Mouse (Mus musculus) CH12.LX (cell line): Measurements from ENCODE around the gene Batf. TPM values are rescaled to one million over a fixed set of nuclear protein-coding genes. Genes with fewer than 3 reads are reported as not detected.

ENCODE experiments used
- DNase-seq: peaks from one replicate; pipeline ENCODE4 v3.0.0-alpha.2; 2013; ENCODE audit errors: extremely low read depth
- H3K27ac ChIP-seq: 2 replicates; pipeline ENCODE4 v1.5.1; 2012; ENCODE audit warnings: low read depth, mild to moderate bottlenecking, control low read depth, moderate library complexity; ENCODE audit not compliant: insufficient read depth
- H3K27me3 ChIP-seq: replicated peaks from 2 replicates; pipeline ENCODE3; 2012; ENCODE audit warnings: inconsistent platforms
- H3K36me3 ChIP-seq, 2 experiments: replicated peaks in 1 of 2; 2 replicates each; pipeline versions ENCODE3 to v1.6.1; 2012; ENCODE audit warnings: inconsistent platforms in 1 of 2, low read length in 1 of 2, mild to moderate bottlenecking in 1 of 2, mixed read lengths in 1 of 2, moderate library complexity in 1 of 2; ENCODE audit not compliant: control insufficient read depth in 1 of 2, insufficient read depth in 1 of 2
- H3K4me1 ChIP-seq, 2 experiments: 2 replicates each; pipeline ENCODE4 v1.6.1; 2012; ENCODE audit warnings: inconsistent platforms in 1 of 2, moderate library complexity in 1 of 2; ENCODE audit not compliant: insufficient read depth in 2 of 2, control insufficient read depth in 1 of 2
- H3K4me2 ChIP-seq: 2 replicates; pipeline ENCODE4 v1.6.1; 2012; ENCODE audit warnings: low read depth, mild to moderate bottlenecking, control low read depth; ENCODE audit not compliant: poor library complexity, insufficient read depth, severe bottlenecking
- H3K4me3 ChIP-seq, 3 experiments: fragments of 150-350 bp in 1 of 3; sonication (generic) in 1 of 3; replicated peaks in 1 of 3; 2 replicates each; pipeline versions ENCODE3 to v1.5.1; 2011 to 2012; ENCODE audit warnings: low read depth in 2 of 3, low read length in 2 of 3, mild to moderate bottlenecking in 2 of 3, moderate library complexity in 2 of 3, control low read depth in 1 of 3, improper control_type of control experiment in 1 of 3, inconsistent platforms in 1 of 3, mixed read lengths in 1 of 3; ENCODE audit not compliant: poor library complexity in 1 of 3
- H3K79me2 ChIP-seq: replicated peaks from 2 replicates; pipeline ENCODE4 v1.6.1; 2012; ENCODE audit warnings: mild to moderate bottlenecking, moderate library complexity; ENCODE audit not compliant: control insufficient read depth, poor library complexity, insufficient read depth, severe bottlenecking; ENCODE audit errors: extremely low read depth
- H3K9ac ChIP-seq: 2 replicates; pipeline ENCODE4 v1.6.1; 2012; ENCODE audit warnings: low read depth, mild to moderate bottlenecking, control low read depth, moderate library complexity; ENCODE audit not compliant: insufficient read depth
- H3K9me3 ChIP-seq: replicated peaks from 2 replicates; pipeline ENCODE3; 2012; ENCODE audit warnings: low read length, inconsistent platforms, mixed read lengths
- BHLHE40 ChIP-seq: IDR thresholded peaks from 2 replicates; pipeline ENCODE4 v1.6.1; 2011; ENCODE audit warnings: mild to moderate bottlenecking, low read depth, low read length, improper control_type of control experiment
- CHD1 ChIP-seq: IDR thresholded peaks from 2 replicates; pipeline ENCODE4 v1.6.1; 2012; ENCODE audit warnings: low read depth, low read length, improper control_type of control experiment, inconsistent platforms
- CHD2 ChIP-seq: IDR thresholded peaks from 2 replicates; pipeline ENCODE4 v1.6.1; 2011; ENCODE audit warnings: low read length, improper control_type of control experiment
- CTCF ChIP-seq, 2 experiments: IDR thresholded peaks in 1 of 2; conservative IDR thresholded peaks in 1 of 2; 2 replicates each; pipeline ENCODE4 v1.5.1; 2011 to 2012; ENCODE audit warnings: low read depth in 2 of 2, low read length in 2 of 2, improper control_type of control experiment in 1 of 2, inconsistent platforms in 1 of 2, mild to moderate bottlenecking in 1 of 2, moderate library complexity in 1 of 2
- E2F4 ChIP-seq: IDR thresholded peaks from 2 replicates; pipeline ENCODE4 v1.6.1; 2011; ENCODE audit warnings: low read depth, low read length, improper control_type of control experiment; ENCODE audit not compliant: insufficient replicate concordance
- ELF1 ChIP-seq: IDR thresholded peaks from 2 replicates; pipeline ENCODE4 v1.6.1; 2014; ENCODE audit warnings: low read depth, mild to moderate bottlenecking, inconsistent platforms, low read length, improper control_type of control experiment
- EP300 ChIP-seq: IDR thresholded peaks from 2 replicates; pipeline ENCODE4 v1.6.1; 2011; ENCODE audit warnings: low read length, improper control_type of control experiment
- ETS1 ChIP-seq: conservative IDR thresholded peaks from 2 replicates; pipeline ENCODE4 v1.6.1; 2012; ENCODE audit warnings: low read depth, mild to moderate bottlenecking, inconsistent platforms, low read length, improper control_type of control experiment, moderate library complexity
- GABPA ChIP-seq: IDR thresholded peaks from 2 replicates; pipeline ENCODE4 v1.6.1; 2012; ENCODE audit warnings: low read depth, low read length, improper control_type of control experiment, inconsistent platforms; ENCODE audit not compliant: insufficient replicate concordance
- HCFC1 ChIP-seq: IDR thresholded peaks from 2 replicates; pipeline ENCODE4 v1.6.1; 2012; ENCODE audit warnings: low read depth, mild to moderate bottlenecking, inconsistent platforms, low read length, improper control_type of control experiment
- IRF4 ChIP-seq: IDR thresholded peaks from 2 replicates; pipeline ENCODE4 v1.6.1; 2014; ENCODE audit warnings: low read depth, mild to moderate bottlenecking, inconsistent platforms, low read length, improper control_type of control experiment
- JUN ChIP-seq: IDR thresholded peaks from 2 replicates; pipeline ENCODE4 v1.6.1; 2011; ENCODE audit warnings: low read depth, mild to moderate bottlenecking, low read length, improper control_type of control experiment, moderate library complexity; ENCODE audit not compliant: insufficient read depth
- JUND ChIP-seq: conservative IDR thresholded peaks from 2 replicates; pipeline ENCODE4 v1.6.1; 2011; ENCODE audit warnings: low read depth, low read length, improper control_type of control experiment
- KAT2A ChIP-seq: IDR thresholded peaks from 2 replicates; pipeline ENCODE4 v1.6.1; 2012; ENCODE audit warnings: low read length, improper control_type of control experiment, inconsistent platforms; ENCODE audit not compliant: insufficient replicate concordance
- MAFK ChIP-seq: IDR thresholded peaks from 2 replicates; pipeline ENCODE4 v1.6.1; 2011; ENCODE audit warnings: low read length, improper control_type of control experiment; ENCODE audit not compliant: insufficient replicate concordance
- MAX ChIP-seq: IDR thresholded peaks from 2 replicates; pipeline ENCODE4 v1.6.1; 2011; ENCODE audit warnings: low read length, improper control_type of control experiment
- MAZ ChIP-seq: IDR thresholded peaks from 2 replicates; pipeline ENCODE4 v1.6.1; 2012; ENCODE audit warnings: low read depth, mild to moderate bottlenecking, inconsistent platforms, low read length, improper control_type of control experiment, moderate library complexity
- MEF2A ChIP-seq: IDR thresholded peaks from 2 replicates; pipeline ENCODE4 v1.6.1; 2014; ENCODE audit warnings: low read depth, mild to moderate bottlenecking, inconsistent platforms, low read length, improper control_type of control experiment, borderline replicate concordance
- MXI1 ChIP-seq: IDR thresholded peaks from 2 replicates; pipeline ENCODE4 v1.6.1; 2011; ENCODE audit warnings: mild to moderate bottlenecking, low read depth, low read length, improper control_type of control experiment
- MYC ChIP-seq: IDR thresholded peaks from 2 replicates; pipeline ENCODE4 v1.6.1; 2011; ENCODE audit warnings: low read depth, mild to moderate bottlenecking, improper control_type of control experiment, low read length
- NELFE ChIP-seq: IDR thresholded peaks from 2 replicates; pipeline ENCODE4 v1.6.1; 2011; ENCODE audit warnings: low read depth, low read length, improper control_type of control experiment
- NRF1 ChIP-seq: IDR thresholded peaks from 2 replicates; pipeline ENCODE4 v1.6.1; 2014; ENCODE audit warnings: low read depth, mild to moderate bottlenecking, inconsistent platforms, low read length, improper control_type of control experiment, moderate library complexity
- PAX5 ChIP-seq: IDR thresholded peaks from 2 replicates; pipeline ENCODE4 v1.6.1; 2012; ENCODE audit warnings: low read length, inconsistent platforms, mixed read lengths
- POLR2A ChIP-seq: IDR thresholded peaks from 2 replicates; pipeline ENCODE4 v1.6.1; 2011; ENCODE audit warnings: low read depth, mild to moderate bottlenecking, improper control_type of control experiment, low read length
- POLR2AphosphoS2 ChIP-seq: IDR thresholded peaks from 2 replicates; pipeline ENCODE4 v1.6.1; 2011; ENCODE audit warnings: low read depth, low read length, improper control_type of control experiment
- RAD21 ChIP-seq: IDR thresholded peaks from 2 replicates; pipeline ENCODE4 v1.6.1; 2011; ENCODE audit warnings: low read depth, mild to moderate bottlenecking, low read length, improper control_type of control experiment, moderate library complexity
- RCOR1 ChIP-seq: conservative IDR thresholded peaks from 2 replicates; pipeline ENCODE4 v1.6.1; 2012; ENCODE audit warnings: low read depth, mild to moderate bottlenecking, inconsistent platforms, low read length, improper control_type of control experiment
- SIN3A ChIP-seq: IDR thresholded peaks from 2 replicates; pipeline ENCODE4 v1.6.1; 2012; ENCODE audit warnings: low read length, improper control_type of control experiment, inconsistent platforms
- SMC3 ChIP-seq: IDR thresholded peaks from 2 replicates; pipeline ENCODE4 v1.6.1; 2011; ENCODE audit warnings: low read depth, low read length, improper control_type of control experiment
- TBP ChIP-seq: conservative IDR thresholded peaks from 2 replicates; pipeline ENCODE4 v1.6.1; 2011; ENCODE audit warnings: low read depth, low read length, improper control_type of control experiment
- TCF12 ChIP-seq: IDR thresholded peaks from 2 replicates; pipeline ENCODE4 v1.6.1; 2014; ENCODE audit warnings: low read depth, mild to moderate bottlenecking, inconsistent platforms, low read length, improper control_type of control experiment
- UBTF ChIP-seq: IDR thresholded peaks from 2 replicates; pipeline ENCODE4 v1.6.1; 2012; ENCODE audit warnings: low read depth, mild to moderate bottlenecking, inconsistent platforms, low read length, improper control_type of control experiment, moderate library complexity
- USF1 ChIP-seq: IDR thresholded peaks from 2 replicates; pipeline ENCODE4 v1.6.1; 2014; ENCODE audit warnings: low read depth, mild to moderate bottlenecking, inconsistent platforms, low read length, improper control_type of control experiment
- USF2 ChIP-seq: conservative IDR thresholded peaks from 2 replicates; pipeline ENCODE4 v1.6.1; 2011; ENCODE audit warnings: low read depth, low read length, improper control_type of control experiment
- ZC3H11A ChIP-seq: IDR thresholded peaks from 2 replicates; pipeline ENCODE4 v1.6.1; 2012; ENCODE audit warnings: low read depth, mild to moderate bottlenecking, inconsistent platforms, low read length, improper control_type of control experiment
- ZKSCAN1 ChIP-seq: IDR thresholded peaks from 2 replicates; pipeline ENCODE4 v1.6.1; 2012; ENCODE audit warnings: low read depth, inconsistent platforms, low read length, improper control_type of control experiment, borderline replicate concordance
- ZMIZ1 ChIP-seq: IDR thresholded peaks from 2 replicates; pipeline ENCODE4 v1.6.1; 2012; ENCODE audit warnings: low read depth, mild to moderate bottlenecking, inconsistent platforms, low read length, improper control_type of control experiment
- ZNF384 ChIP-seq: IDR thresholded peaks from 2 replicates; pipeline ENCODE4 v1.6.1; 2012; ENCODE audit warnings: low read depth, low read length, improper control_type of control experiment, inconsistent platforms
- dilution Hi-C: fragments of 300-500 bp; cut with MboI; formaldehyde crosslinking; loops from 2 replicates; pipeline ENCODE4 v1.14.3; 2020; ENCODE audit warnings: low sequenced_read_pairs; ENCODE audit not compliant: extremely low pct_unique_long_range_greater_than_20kb, extremely low pct_ligation_motif_present
- in situ Hi-C: fragments of 300-500 bp; cut with MboI; formaldehyde crosslinking; loops from 3 replicates; pipeline ENCODE4 v1.14.3; 2019; ENCODE audit warnings: low sequenced_read_pairs, low pct_ligation_motif_present, low pct_unique_long_range_greater_than_20kb, mixed read lengths
- polyA plus RNA-seq: library from polyadenylated mRNA; unstranded; fragments of >175 nt; gene quantifications from 2 replicates; pipeline ENCODE4 v1.2.1, GENCODE M21; 2012; ENCODE audit warnings: low read depth; ENCODE audit not compliant: insufficient read length
- total RNA-seq, 2 experiments: library from RNA; depleted of rRNA; stranded (reverse); fragments of 300-350 nt in 1 of 2; fragments of >200 nt in 1 of 2; gene quantifications; 2 replicates each; pipeline ENCODE4 v1.2.3; 2012 to 2014

The Batf gene
- total and polyA plus RNA-seq, 3 experiments = 89.2 to 137 (median 128) TPM

DNA sequence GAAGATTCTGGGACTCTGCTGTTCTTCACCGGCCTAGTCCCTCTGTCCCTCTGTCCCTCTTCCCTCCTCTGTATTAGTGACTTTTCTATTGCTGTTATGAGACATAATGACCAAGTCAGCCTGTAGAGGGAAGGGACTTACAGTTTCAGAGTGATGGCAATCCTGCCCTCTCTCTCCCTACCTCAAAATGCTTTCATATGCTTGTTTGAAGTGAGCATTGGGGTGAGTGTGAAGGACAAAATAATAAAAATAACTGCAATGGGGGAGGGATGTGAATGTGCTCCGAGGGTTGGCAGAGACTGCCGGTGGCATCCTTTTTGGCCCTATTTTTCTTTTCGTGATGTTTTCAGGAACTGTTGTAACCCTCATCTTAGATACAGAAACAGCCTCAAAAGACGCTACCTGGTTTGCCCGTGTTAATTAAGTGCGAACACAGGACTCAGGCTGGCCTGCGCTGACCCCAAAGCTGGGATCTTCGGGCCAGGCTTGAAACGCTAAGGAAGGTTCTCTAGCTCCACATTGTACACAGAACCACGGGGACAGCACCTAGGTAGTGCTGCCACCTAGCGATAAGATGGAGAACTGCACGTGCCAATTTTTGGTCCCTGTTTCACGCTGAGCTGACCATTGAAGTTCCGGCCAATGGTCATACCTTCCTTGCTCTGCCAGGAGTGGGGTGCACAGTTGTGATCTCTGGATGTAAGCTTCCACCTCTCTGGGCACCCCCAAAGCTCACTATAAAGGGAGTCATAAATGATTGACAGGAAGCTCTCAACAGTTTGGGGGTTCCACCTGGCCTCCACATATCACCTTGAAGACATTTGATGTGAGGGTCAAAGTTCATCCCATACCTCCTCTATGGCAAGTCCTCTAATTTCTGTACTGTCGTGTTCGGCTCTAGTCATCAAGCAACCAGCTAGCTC, 42.8 kb downstream of the Batf start:
- dilution Hi-C loops = no loop called here
- peak; percentile 51 for DNase-seq
- no peaks in the 10 kb centered on the region for H3K36me3 ChIP-seq
- H3K27me3 ChIP-seq = no peaks in the 10 kb centered on the region
- peaks cover 8% of the 10 kb centered on the region for H3K9me3 ChIP-seq
- H3K4me2 ChIP-seq = peak overlapping the region; percentile 37; the same call in 1 of the 2 replicates
- H3K4me3 ChIP-seq = no peak overlapping the region
- TF ChIP-seq ZNF384 (no peak), E2F4 (no peak), MYC (peak; percentile 95), BHLHE40 (peak; percentile 66), POLR2AphosphoS2 (no peak), ELF1 (0 out of 2 replicates have a peak, but pooled peaks have one; percentile 11), KAT2A (no peak), GABPA (no peak), PAX5 (no peak), CHD2 (no peak), JUN (no peak), MAZ (no peak), USF2 (no peak), CHD1 (no peak), MXI1 (peak; percentile 77), MEF2A (peak; percentile 40; the same call in 1 of the 2 replicates), NELFE (peak; percentile 62; the same call in 1 of the 2 replicates), SMC3 (peak; percentile 94), RCOR1 (no peak), RAD21 (peak; percentile 94), TCF12 (peak; percentile 45; the same call in 1 of the 2 replicates), NRF1 (0 out of 2 replicates have a peak, but pooled peaks have one; percentile 25), MAFK (no peak), POLR2A (no peak), ZMIZ1 (no peak), ZKSCAN1 (no peak), ETS1 (no peak), HCFC1 (no peak), ZC3H11A (peak; percentile 78), CTCF (conservative IDR thresholded peaks at IDR 0.05 in 1 of 2, IDR thresholded peaks at IDR 0.05 in 1 of 2; ENCODE audit: low read depth in 2 of 2, low read length in 2 of 2) (peak; percentile 96 to 98), MAX (peak; percentile 96), SIN3A (peak; percentile 72; the same call in 1 of the 2 replicates), UBTF (no peak), USF1 (0 out of 2 replicates have a peak, but pooled peaks have one; percentile 15), JUND (no peak), EP300 (no peak), TBP (no peak), IRF4 (peak; percentile 61; the same call in 1 of the 2 replicates)
- TF ChIP-seq, all 38 proteins: peak for 16
- Histone ChIP-seq H3K27ac (no peak overlapping the region), H3K9ac (no peak overlapping the region), H3K4me1 (peaks cover 7 to 28% of the 10 kb centered on the region in 2 experiments), H3K79me2 (no peaks in the 10 kb centered on the region)
- in situ Hi-C loops = loop anchor here (5.0 kb wide), 1 partner anchor 42 kb away; the partner anchor contains the start of gene Batf
